Mouse (Mus musculus) frontal cortex, adult 2 months (tissue): ENCODE measurements at regions not wholly inside any gene's neighbourhood (a gene's known extent, or its start where the extent isn't known, plus 50 kb on each side); places are given as distances from the start of the nearest gene placed in this dataset.

Experiments used
- DNase-seq, 2 experiments: peaks; one replicate each; pipeline ENCODE4 v3.0.0; 2022; ENCODE audit warnings: low spot score in 1 of 2; ENCODE audit errors: extremely low spot score in 1 of 2

DNA sequence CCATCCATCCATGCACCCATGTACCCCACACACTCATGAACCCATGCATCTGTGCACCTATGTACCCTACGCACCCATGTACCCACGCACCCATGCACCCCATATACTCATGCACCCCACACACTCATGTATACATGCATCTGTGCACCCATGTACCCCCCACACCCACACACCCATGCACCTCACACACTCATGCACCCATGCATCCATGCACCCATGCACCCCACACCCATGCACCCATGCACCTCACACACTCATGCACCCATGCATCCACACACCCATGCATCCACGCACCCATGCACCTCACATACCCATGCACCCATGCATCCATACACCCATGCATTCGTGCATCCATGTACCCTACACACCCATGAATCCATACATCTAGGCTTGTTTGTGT is 63.6 kb downstream of the 4930564D02Rik start:
- no peak for DNase-seq

GRCm38 (mm10) chr3:105131053-105131452 is 64.4 kb downstream of the 4930564D02Rik start:
- DNase-seq: no peak

- DNase-seq: no peak
These were observed 66.4 kb downstream of the 4930564D02Rik start for GRCm38 (mm10) chr3:105133011-105133410.

DNA sequence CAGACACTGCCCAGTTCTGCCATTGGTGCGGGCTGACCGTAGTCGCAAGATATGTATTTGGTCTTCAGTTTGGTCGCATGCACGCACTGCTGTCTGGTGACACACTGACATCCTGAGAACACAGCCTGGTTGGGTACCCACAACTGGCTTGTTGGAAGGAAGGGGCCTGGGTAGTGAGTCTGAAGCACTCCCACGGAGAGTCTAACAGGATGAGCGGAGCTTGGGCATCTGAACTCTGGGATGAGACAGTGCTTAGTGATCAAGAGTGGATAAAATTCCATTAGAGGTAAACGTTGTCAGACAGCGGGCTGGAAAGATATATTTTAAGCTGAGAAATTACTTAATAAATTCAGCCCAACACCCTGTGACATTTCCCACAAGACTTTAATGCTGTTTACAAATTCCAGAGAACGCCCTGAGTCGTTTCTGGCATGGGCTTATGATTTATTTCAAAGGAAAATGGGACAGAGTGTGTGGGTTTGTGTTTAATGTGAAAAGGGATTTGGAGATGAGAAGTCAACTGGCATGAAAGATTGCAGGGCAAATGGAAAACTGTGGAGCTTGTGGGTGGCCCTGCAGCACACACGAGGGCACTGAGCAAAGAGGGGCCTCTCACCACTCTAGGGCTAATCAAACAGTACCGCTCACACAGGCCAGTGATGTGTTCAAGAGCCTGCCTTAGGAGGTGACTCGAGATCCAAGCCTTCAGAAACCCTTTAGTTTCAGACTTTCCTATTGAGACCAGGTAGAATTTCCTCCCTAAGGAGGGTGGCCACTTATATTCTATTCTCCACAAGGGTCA is 74.7 kb downstream of the 4930564D02Rik start:
- no peak for DNase-seq

GRCm38 (mm10) chr3:105142631-105143030 is 76.0 kb downstream of the 4930564D02Rik start:
- DNase-seq: no peak

DNA sequence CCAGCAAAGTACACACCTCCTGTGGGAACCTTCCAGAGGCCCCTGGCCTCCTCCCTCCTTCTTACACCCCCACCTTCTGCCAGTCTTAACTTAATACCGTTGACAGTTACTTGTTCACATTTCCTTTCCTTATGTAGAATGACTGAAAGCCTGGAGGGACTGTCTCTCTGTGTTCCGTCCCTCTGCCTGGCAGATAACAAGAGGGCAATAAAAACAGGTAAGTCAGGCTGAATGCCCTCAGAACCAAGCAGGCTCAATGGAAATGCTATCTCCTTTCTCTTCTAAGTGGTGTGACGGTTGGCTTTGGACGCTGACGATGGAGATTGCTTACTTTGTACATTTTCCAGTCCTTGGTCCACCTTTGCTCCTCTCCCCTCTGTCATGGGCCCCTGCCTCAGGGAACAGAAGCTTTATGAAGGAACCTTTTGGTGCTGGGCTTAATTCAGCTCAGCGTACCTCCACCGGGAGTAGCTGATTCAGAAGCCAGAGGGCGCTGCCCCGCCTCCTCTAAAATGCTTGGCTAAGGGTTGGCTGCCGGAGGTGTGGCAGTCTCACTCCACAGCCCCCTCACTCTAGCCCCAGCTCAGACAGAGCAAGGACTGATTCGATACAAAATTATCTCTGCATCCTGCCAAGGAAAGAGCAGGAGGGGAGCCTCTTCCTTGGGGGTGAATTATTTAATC is 85.0 kb downstream of the 4930564D02Rik start:
- DNase-seq: peak in 1 of 2 experiments; percentile 74

DNA sequence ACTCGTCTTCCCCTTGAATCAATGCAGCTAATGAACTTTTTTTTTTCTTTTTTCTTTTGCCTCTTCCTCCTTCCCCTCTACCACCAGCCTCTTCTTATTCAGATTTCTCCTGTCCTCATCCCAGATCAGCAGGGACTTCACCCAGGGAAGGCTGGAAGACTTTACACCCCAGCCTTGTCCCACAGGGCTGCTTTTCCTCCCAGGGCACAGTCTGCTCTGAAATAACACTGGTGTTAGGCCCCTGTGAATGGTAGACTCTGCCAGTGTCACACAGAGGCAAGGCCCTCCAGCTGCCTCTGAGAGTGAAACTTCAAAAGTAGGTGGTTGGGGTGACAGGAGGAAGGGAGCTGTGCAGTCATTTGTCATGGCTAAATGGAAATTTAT is 85.5 kb downstream of the 4930564D02Rik start:
- DNase-seq: no peak

DNA sequence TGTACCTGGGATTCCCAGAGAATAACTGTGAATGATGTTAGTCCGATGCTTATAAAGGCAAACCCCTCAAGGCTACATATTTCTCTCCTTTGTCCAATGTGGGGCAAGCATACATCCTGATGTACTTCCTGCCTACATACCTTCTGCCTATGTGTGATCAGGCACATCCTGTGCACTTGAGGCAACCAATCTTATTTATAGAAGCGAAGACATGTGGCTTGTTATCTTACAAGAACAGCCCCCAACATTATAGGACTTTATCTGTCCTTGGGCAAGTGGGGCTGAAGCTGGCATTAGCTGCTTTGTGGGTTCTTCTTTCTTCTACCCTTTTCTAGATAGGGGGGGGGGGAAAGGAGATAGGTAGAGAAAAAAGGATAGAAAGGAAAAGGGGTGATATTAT is 91.7 kb downstream of the 4930564D02Rik start:
- peak; percentile 3 to 35 for DNase-seq

GRCm38 (mm10) chr3:105165355-105165754 is 98.7 kb downstream of the 4930564D02Rik start:
- peak; percentile 32 to 77 for DNase-seq

- no peak for DNase-seq
These were observed 102.5 kb downstream of the 4930564D02Rik start for GRCm38 (mm10) chr3:105169117-105169516.

- DNase-seq: no peak
These were observed 104.9 kb downstream of the 4930564D02Rik start for GRCm38 (mm10) chr3:105171527-105171926.

DNA sequence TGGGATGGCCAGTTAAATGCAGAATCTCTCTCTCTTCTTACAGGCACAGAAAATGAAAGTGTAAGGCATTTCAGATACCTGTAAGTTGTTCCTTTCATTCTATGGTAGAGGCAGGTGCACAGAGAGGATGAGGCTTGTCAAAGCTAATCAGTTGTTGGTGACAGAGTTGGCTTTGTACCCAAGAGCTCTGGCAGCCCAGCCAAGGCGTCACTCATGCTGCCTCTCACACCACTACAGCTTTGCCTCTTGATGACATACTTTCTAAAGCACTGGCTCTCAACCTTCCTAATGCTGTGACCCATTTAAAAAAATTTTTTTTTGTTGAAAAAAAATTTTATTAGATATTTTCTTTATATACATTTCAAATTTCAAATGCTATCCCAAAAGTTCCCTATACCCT is 105.4 kb downstream of the 4930564D02Rik start:
- DNase-seq: no peak

GRCm38 (mm10) chr3:105191303-105191702 is 124.7 kb downstream of the 4930564D02Rik start:
- no peak for DNase-seq

DNA sequence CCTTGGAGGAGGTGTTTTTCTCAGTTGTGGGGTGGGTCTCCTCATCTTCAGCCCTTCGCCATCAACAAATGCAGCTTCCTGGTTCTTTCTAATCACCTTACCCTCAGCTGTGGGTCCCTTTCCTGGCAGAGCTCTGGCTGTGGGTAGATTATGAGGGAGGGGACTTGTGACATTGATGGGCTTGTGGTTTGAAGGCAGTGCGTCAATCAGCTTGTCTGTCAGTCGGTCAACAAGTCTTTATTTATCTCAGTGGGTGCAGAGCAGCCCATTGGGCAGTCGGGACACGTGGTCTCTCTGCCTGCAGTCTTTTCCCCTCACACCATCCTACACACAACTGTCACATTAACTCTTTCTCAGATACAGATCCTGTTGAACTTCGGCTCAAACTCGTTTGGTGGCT is 125.2 kb downstream of the 4930564D02Rik start:
- DNase-seq: peak in 1 of 2 experiments; percentile 42

GRCm38 (mm10) chr3:105200735-105201134 is 134.1 kb downstream of the 4930564D02Rik start:
- no peak for DNase-seq

- no peak for DNase-seq
These were observed 142.5 kb downstream of the 4930564D02Rik start for GRCm38 (mm10) chr3:105209164-105209563.

GRCm38 (mm10) chr3:105211023-105211422 is 144.4 kb downstream of the 4930564D02Rik start:
- DNase-seq: peak in 1 of 2 experiments; percentile 58

GRCm38 (mm10) chr3:105211726-105212125 is 145.1 kb downstream of the 4930564D02Rik start:
- peak in 1 of 2 experiments; percentile 23 for DNase-seq

DNA sequence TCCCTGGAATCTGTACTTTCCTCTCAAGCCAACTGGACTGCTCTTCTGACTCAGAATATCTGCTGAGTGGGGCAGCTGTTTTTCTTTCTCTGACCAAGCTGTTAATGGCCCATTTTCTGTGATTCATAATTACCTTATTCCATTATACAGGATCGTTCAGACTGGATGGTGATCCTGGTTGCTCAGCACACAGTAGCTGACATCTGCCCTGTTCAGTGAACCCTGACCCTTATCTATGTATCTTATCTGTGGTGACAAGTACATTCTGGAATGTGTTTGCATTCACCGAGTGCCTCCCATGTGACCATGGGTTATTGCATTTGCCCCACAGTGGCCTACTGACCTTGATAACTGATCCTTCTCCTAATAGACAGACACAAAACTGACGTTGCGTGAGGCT is 148.2 kb downstream of the 4930564D02Rik start:
- no peak for DNase-seq

GRCm38 (mm10) chr3:105215729-105216128 is 149.1 kb downstream of the 4930564D02Rik start:
- DNase-seq: no peak

- DNase-seq: peak in 1 of 2 experiments; percentile 41
These were observed 153.0 kb downstream of the 4930564D02Rik start for GRCm38 (mm10) chr3:105219630-105220029.

DNA sequence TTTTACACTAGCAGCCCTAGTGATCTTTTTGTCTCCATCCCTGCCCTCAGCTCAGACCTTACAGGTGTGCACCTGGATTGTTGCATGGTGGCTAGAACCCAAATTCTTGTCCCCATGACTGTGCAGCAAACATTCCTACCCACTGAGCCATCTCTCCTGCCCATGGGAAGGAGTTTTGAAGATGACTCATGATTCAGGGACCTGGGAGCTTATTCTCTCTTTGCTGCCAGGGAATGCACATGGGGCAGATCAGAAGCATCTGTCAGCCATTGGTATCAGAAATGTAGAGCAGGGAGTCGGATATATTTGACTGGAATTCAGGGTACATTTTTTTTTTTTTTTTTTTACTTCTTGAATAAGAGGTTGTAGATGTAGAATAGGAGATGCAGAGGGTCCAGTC is 154.0 kb downstream of the 4930564D02Rik start:
- DNase-seq: peak in 1 of 2 experiments; percentile 48
